Mouse (Mus musculus) cerebellum, adult 8-10 months (tissue): ENCODE results near the gene Ruvbl2.
A peak's percentile ranks its signal among the peaks of the same experiment; 100 is the strongest.

Source experiments
- DNase-seq: peaks from one replicate; pipeline ENCODE4 v3.0.0; 2022

The Ruvbl2 gene

GRCm38 (mm10) chr7:45460860-45461314, 23.0 kb upstream of the Ruvbl2 start:
- no peak for DNase-seq

- no peak for DNase-seq
These were observed 22.5 kb upstream of the Ruvbl2 start for GRCm38 (mm10) chr7:45460377-45460776.

- peak; percentile 94 for DNase-seq
These were observed 21.8 kb upstream of the Ruvbl2 start, which contains the start of gene Ftl1 for GRCm38 (mm10) chr7:45459564-45460140. Gene Ftl1, minus strand, starts transcription at chr7:45459884.

- peak; percentile 80 for DNase-seq
These were observed 21.1 kb upstream of the Ruvbl2 start for GRCm38 (mm10) chr7:45458748-45459563.

GRCm38 (mm10) chr7:45457204-45458060, 19.5 kb upstream of the Ruvbl2 start:
- no peak for DNase-seq

- no peak for DNase-seq
These were observed 18.9 kb upstream of the Ruvbl2 start for GRCm38 (mm10) chr7:45456721-45457203.

GRCm38 (mm10) chr7:45455932-45456696, 18.2 kb upstream of the Ruvbl2 start:
- no peak for DNase-seq

GRCm38 (mm10) chr7:45454971-45455370, 17.1 kb upstream of the Ruvbl2 start:
- no peak for DNase-seq

GRCm38 (mm10) chr7:45451344-45451982, 13.6 kb upstream of the Ruvbl2 start:
- peak; percentile 86 for DNase-seq

GRCm38 (mm10) chr7:45449974-45450373, 12.1 kb upstream of the Ruvbl2 start:
- DNase-seq, result no peak

- DNase-seq, result no peak
These were observed 9.6 kb upstream of the Ruvbl2 start for GRCm38 (mm10) chr7:45447325-45447990.

- no peak for DNase-seq
These were observed 8.7 kb upstream of the Ruvbl2 start for GRCm38 (mm10) chr7:45446589-45446988.

GRCm38 (mm10) chr7:45443526-45444420, 5.9 kb upstream of the Ruvbl2 start:
- no peak for DNase-seq

GRCm38 (mm10) chr7:45437046-45437445, 850 bp downstream of the Ruvbl2 start:
- DNase-seq, result no peak

- no peak for DNase-seq
These were observed 1.5 kb downstream of the Ruvbl2 start for GRCm38 (mm10) chr7:45436444-45436843.

- DNase-seq, result no peak
These were observed 2.9 kb downstream of the Ruvbl2 start for GRCm38 (mm10) chr7:45435038-45435437.

GRCm38 (mm10) chr7:45434203-45435015, 3.5 kb downstream of the Ruvbl2 start, which contains the start of gene Gys1:
Gene Gys1, plus strand, starts transcription at chr7:45434844.
- peak; percentile 100 for DNase-seq

- no peak for DNase-seq
These were observed 4.1 kb downstream of the Ruvbl2 start for GRCm38 (mm10) chr7:45433835-45434202.

GRCm38 (mm10) chr7:45426556-45426955, 11.3 kb downstream of the Ruvbl2 start:
- no peak for DNase-seq
